ENCODE assay signal across 12 mouse cellular contexts in the genomic region with DNA sequence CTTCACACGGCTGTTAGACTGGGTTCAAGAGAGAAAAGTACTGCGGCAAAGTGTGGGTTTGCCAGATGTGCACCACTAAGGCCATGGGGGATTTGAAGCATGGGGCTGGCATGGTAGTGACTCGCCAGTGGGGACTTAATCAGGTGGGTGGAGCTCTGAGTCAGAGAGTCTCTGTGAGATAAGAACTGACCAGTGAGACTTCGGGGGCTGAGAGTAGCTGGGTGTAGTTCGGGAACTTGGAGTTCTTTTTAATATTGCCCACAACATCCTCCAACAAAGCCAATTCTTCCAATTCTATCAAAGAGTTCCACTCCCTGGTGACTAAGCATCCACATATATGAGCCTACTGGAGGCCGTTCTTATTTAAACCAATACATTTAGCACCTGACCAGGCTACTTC.
"Had no signal": no experiment of that assay in that cellular context is flagged by ENCODE, and none has a peak within 500 bp of the region (broad histone marks: within the 10 kb centered on the region; RNA-seq: fewer than 3 reads in every experiment).

No protein-coding gene starts in this region.

- H3K36me3 ChIP-seq: kidney, embryonic 15.5 days; limb, embryonic 12.5 days; neural tube, embryonic 12.5 days had no signal

- H3K27ac ChIP-seq: kidney, embryonic 15.5 days; left cerebral cortex, adult 2 months; limb, embryonic 12.5 days; liver, embryonic 14.5 days; neural tube, embryonic 12.5 days had no signal

- H3K4me1 ChIP-seq: neural tube, embryonic 12.5 days had no signal

- H3K4me3 ChIP-seq: kidney, embryonic 15.5 days; left cerebral cortex, adult 2 months; limb, embryonic 12.5 days; neural tube, embryonic 12.5 days had no signal

- H3K9ac ChIP-seq: kidney, embryonic 15.5 days; limb, embryonic 12.5 days; liver, embryonic 14.5 days; neural tube, embryonic 12.5 days had no signal

- H3K9me3 ChIP-seq: kidney, embryonic 15.5 days; limb, embryonic 12.5 days; neural tube, embryonic 12.5 days had no signal

- H3K4me2 ChIP-seq: kidney, embryonic 15.5 days; limb, embryonic 12.5 days; neural tube, embryonic 12.5 days had no signal

- DNase-seq: kidney, adult 18-20 months; kidney, postnatal 14 days; lung, adult 18-20 months; midbrain, embryonic 14.5 days; right cerebral cortex, postnatal 14 days; thymus, adult 18-20 months; thymus, postnatal 14 days had no signal

- H3K27me3 ChIP-seq: kidney, embryonic 15.5 days; limb, embryonic 12.5 days; neural tube, embryonic 12.5 days had no signal
